Mouse (Mus musculus): Measurements from ENCODE around the gene Bmp8a. TPM values are rescaled to one million over a fixed set of nuclear protein-coding genes. Genes with fewer than 3 reads are reported as not detected.
"Not testable (repeated sequence)": the region's sequence is repeated elsewhere in the genome, so short reads cannot be mapped to it uniquely, and the experiment has no call there.

The Bmp8a gene
- polyA plus RNA-seq, 1 experiment from 2014 or later: 0.46 TPM

DNA sequence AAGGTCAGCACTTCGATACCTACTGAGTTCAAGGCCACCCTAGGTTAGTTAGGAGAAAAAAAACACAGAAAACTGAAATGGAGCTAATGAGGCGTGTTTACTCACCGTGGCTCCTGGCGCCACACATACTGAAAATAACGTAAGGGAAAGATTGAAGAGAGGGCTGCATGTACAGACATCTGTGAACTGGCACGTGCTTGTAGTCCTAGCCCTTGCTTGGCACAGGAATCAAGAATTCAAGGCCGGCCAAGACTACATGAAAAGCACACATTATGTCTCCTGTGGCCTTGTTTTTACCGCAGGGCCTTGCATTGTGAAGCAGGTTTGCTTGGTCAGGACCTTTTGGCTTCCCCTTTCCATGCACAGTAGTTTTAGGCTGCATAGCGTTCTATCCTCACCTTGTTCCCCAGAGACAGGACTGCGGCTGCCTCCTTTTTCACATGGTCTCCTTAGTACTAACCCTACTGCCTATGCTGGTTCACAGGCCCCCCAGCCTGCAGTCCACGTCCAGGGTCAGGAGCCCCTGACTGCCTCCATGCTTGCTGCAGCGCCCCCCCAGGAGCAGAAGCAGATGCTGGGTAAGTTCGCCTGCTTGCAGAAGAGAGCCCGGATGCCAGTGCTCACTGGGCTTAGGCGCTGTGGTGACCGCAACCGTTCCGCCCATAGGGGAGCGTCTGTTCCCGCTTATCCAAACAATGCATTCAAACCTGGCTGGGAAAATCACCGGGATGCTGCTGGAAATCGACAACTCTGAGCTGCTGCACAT is 45.7 kb downstream of the Bmp8a start:
- ATAC-seq: no peak
- H3K4me1 ChIP-seq: peaks cover 3% of the 10 kb centered on the region
- H3K27ac ChIP-seq: no peak overlapping the region
- 93% methylated on average over 22 of the region's 22 CpGs for WGBS (ENCODE audit: insufficient replicate concordance)
- H3K9ac ChIP-seq: no peak overlapping the region
- H3K27me3 ChIP-seq (replicated peaks): no peaks in the 10 kb centered on the region
- H3K4me2 ChIP-seq: no peak overlapping the region
- H3K36me3 ChIP-seq: peaks cover 99% of the 10 kb centered on the region
- H3K9me3 ChIP-seq (replicated peaks): no peaks in the 10 kb centered on the region
- no peak overlapping the region for H3K4me3 ChIP-seq

DNA sequence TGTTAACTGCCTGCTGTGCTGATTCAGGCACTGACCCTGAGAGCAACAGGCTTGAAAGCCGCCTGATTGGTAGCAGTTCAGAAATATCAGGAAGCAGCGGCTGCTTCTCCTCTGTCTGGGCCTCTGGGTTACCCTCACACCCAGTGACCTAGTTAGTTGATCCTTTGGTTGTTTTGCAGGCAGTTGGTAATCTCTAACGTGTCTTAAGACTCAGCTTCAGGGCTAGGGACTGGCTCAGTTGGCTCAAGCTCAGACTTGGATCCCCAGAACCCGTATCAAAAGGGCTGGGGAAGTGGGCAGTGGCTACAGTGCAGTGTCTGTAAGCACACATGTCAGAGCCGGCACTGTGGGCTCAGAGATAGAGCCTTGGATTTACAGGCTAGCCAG is 46.9 kb downstream of the Bmp8a start:
- Histone ChIP-seq H3K4me1 (peaks cover 15% of the 10 kb centered on the region), H3K4me3 (no peak overlapping the region), H3K4me2 (no peak overlapping the region), H3K27me3 (replicated peaks) (no peaks in the 10 kb centered on the region), H3K9ac (no peak overlapping the region), H3K9me3 (replicated peaks) (no peaks in the 10 kb centered on the region), H3K36me3 (peaks cover 99% of the 10 kb centered on the region), H3K27ac (no peak overlapping the region)
- WGBS (ENCODE audit: insufficient replicate concordance): 89% methylated on average over 5 of the region's 5 CpGs
- ATAC-seq: no peak

DNA sequence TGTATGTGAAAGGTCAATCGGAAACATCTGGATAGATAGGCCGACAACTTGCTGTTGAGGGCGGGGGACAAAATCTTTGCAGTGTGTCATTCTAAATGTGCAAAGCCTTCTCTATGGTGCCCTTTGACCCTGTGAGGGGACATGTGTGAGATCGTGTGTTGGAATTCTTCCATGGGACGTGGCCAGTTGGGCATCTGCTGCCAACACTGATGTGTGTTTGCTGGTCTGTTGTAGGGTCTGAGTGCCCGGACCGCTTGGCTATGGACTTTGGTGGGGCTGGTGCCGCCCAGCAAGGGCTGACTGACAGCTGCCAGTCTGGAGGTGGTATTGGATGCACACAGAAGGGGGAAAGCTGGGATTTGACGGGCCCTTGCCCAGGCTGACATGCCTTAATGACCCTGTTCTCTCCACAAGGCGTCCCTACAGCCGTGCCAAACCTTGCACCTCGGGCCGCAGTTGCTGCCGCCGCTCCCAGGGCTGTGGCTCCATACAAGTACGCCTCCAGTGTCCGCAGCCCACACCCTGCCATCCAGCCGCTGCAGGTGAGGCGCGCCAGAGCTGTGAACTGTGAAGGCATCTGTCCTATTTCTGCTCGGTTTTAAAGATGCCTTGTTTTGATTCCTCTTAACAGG is 47.4 kb downstream of the Bmp8a start:
- no peak overlapping the region for H3K9ac ChIP-seq
- H3K27me3 ChIP-seq (replicated peaks): no peaks in the 10 kb centered on the region
- WGBS (ENCODE audit: insufficient replicate concordance): 91% methylated on average over 21 of the region's 21 CpGs
- H3K9me3 ChIP-seq (replicated peaks): no peaks in the 10 kb centered on the region
- H3K27ac ChIP-seq: no peak overlapping the region
- H3K36me3 ChIP-seq: peaks cover 99% of the 10 kb centered on the region
- H3K4me3 ChIP-seq: no peak overlapping the region
- no peak overlapping the region for H3K4me2 ChIP-seq
- ATAC-seq: no peak
- H3K4me1 ChIP-seq: peaks cover 17% of the 10 kb centered on the region

DNA sequence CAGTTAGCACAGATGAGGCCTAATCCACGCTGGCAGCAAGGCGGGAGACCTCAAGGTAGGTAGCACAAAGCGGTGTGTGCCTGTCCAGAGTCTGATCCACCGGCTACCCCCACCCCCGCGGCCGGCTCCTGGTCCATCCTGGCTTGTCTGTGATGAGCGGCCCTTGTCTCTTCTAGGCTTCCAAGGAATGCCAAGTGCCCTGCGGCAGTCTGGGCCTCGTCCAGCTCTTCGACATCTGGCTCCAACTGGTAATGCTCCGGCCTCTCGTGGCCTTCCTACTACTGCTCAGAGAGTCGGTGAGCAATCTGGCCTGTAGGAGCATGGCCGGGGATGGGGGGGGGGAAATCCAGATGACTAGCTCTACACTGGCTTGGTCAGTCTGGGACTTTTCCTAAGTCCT is 48.0 kb downstream of the Bmp8a start:
- 89% methylated on average over 15 of the region's 15 CpGs for WGBS (ENCODE audit: insufficient replicate concordance)
- H3K4me2 ChIP-seq; H3K4me3 ChIP-seq; H3K9me3 ChIP-seq (replicated peaks); H3K9ac ChIP-seq; H3K27me3 ChIP-seq (replicated peaks); H3K27ac ChIP-seq; ATAC-seq: not testable (repeated sequence)
- Histone ChIP-seq H3K4me1 (peaks cover 17% of the 10 kb centered on the region), H3K36me3 (peaks cover 99% of the 10 kb centered on the region)

DNA sequence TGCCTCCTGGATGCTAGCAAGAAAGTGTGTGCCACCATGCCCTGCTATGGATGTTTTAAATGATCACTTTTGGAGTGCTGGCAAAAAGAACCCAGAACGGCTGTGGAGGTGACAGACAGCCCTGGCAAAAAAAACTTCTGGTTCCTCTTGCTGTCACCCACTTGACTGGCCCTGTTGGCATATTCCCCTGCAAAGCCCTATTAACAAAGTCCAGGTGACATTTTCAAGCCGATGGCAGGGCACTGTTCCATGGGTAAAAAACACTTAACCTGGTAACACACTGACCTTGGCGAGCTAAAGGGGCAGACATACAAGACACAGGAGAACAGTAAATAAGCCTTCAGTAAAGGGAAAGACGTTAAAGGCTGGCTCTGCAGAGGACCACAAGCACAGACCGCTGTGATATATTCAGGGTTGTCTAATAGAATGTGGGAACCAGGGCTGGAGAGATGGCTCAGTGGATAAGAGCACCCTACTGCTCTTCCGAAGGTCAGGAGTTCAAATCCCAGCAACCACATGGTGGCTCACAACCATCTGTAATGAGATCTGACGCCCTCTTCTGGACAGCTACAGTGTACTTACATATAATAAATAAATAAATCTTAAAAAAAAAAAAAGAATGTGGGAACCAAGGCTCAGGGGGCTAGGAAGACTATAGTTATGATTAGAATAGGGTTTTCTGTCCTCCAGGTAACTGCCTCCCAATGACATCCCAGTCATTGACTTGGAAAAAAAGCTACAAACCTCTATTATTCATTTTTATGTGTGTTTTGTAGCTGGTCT is 49.2 kb downstream of the Bmp8a start:
- peaks cover 99% of the 10 kb centered on the region for H3K36me3 ChIP-seq
- no peak overlapping the region for H3K4me3 ChIP-seq
- no peak for ATAC-seq
- H3K9me3 ChIP-seq (replicated peaks): no peaks in the 10 kb centered on the region
- no peak overlapping the region for H3K9ac ChIP-seq
- H3K27me3 ChIP-seq (replicated peaks): no peaks in the 10 kb centered on the region
- 75% methylated on average over 7 of the region's 7 CpGs for WGBS (ENCODE audit: insufficient replicate concordance)
- no peak overlapping the region for H3K4me2 ChIP-seq
- H3K4me1 ChIP-seq: peaks cover 27% of the 10 kb centered on the region
- H3K27ac ChIP-seq: no peak overlapping the region

DNA sequence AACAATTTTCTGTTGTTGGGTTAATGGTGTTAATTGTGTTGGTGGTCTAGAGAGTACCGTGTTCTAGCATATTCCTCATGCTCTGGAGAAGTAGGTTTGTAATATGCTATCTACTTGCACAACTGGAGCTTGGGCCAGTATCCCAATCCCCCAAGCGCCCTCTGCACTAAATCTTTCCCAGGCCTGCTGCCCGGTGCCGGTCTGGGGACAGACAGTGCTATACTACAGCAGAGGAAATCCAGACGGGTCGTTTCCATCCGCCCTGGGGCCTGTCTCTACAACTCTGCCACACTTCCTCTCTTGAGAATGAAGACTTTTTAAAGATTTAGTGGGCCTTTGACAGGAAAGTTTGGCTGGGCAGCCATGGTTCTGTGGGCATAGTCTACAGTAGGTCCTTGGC is 50.1 kb downstream of the Bmp8a start:
- no peak for ATAC-seq
- Histone ChIP-seq H3K9ac (no peak overlapping the region), H3K4me3 (no peak overlapping the region), H3K4me1 (peaks cover 36% of the 10 kb centered on the region), H3K36me3 (peaks cover 100% of the 10 kb centered on the region), H3K9me3 (replicated peaks) (no peaks in the 10 kb centered on the region), H3K27ac (no peak overlapping the region), H3K4me2 (no peak overlapping the region), H3K27me3 (replicated peaks) (no peaks in the 10 kb centered on the region)
- WGBS (ENCODE audit: insufficient replicate concordance): 87% methylated on average over 7 of the region's 7 CpGs

DNA sequence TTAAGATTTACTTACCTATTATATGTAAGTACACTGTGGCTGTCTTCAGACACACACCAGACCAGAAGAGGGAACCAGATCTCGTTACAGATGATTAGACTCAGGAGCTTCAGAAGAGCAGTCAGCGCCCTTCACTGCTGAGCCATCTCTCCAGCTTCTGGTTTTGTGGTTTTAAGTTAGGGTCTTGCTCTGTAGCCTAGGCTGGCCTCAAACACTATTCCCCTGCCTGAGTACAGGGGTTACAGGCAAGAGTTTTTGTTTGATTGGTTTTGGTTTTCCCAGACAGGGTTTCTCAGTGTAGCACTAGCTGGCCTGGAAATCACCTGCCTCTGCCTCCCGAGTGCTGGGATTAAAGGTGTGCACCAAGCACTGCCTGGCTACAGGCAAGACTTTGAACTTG is 50.7 kb downstream of the Bmp8a start:
- H3K36me3 ChIP-seq: peaks cover 100% of the 10 kb centered on the region
- peaks cover 42% of the 10 kb centered on the region for H3K4me1 ChIP-seq
- WGBS (ENCODE audit: insufficient replicate concordance): 92% methylated on average over 3 of the region's 3 CpGs
- no peak overlapping the region for H3K4me2 ChIP-seq
- no peak overlapping the region for H3K4me3 ChIP-seq
- ATAC-seq: no peak
- H3K9ac ChIP-seq: no peak overlapping the region
- no peaks in the 10 kb centered on the region for H3K27me3 ChIP-seq (replicated peaks)
- H3K9me3 ChIP-seq (replicated peaks): no peaks in the 10 kb centered on the region
- H3K27ac ChIP-seq: no peak overlapping the region

DNA sequence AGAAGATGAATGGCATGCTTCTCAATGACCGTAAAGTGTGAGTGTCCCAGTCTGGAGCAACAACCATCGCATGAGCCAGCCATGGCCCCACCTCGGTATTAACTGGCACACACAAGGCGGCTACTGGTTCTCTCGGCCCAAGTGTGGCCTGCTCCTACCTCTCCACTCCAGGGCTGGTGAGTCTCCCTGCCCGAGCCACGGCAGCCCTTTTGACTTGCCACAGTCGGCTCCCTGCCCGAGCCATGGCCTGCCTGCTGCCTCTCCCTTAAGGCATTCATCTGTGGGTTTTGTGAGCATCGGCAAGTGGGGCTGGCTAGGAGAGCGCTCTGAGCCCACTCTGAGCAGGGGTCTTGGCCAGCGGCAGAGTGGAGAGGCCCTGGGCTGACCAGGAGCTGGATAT is 54.0 kb downstream of the Bmp8a start:
- H3K27ac ChIP-seq: peak overlapping the region; percentile 96
- peak overlapping the region; percentile 82 for H3K4me2 ChIP-seq
- no peak overlapping the region for H3K4me3 ChIP-seq
- H3K36me3 ChIP-seq: peaks cover 100% of the 10 kb centered on the region
- ATAC-seq: no peak
- H3K27me3 ChIP-seq (replicated peaks): no peaks in the 10 kb centered on the region
- 0 out of 2 replicates have a peak overlapping the region, but pooled peaks have one; percentile 27 for H3K9ac ChIP-seq
- WGBS (ENCODE audit: insufficient replicate concordance): 92% methylated on average over 12 of the region's 12 CpGs
- H3K9me3 ChIP-seq (replicated peaks): no peaks in the 10 kb centered on the region
- peaks cover 72% of the 10 kb centered on the region for H3K4me1 ChIP-seq

DNA sequence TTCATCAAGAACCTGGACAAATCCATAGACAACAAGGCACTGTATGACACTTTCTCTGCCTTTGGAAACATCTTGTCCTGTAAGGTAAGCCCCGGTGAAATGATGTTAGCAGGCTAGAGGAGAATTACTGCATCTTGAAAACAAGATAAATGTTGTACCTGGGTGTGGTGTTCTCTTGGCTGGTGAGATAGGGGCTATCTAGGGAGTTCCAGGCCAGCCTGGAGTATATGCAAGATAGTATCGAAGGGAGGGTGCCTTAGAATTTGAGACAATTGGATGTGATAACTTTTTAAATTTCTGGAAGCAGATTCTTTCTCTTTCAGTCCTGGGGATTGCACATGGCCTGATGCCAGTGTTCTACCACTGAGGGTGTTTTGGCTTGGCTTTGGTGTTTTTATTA is 56.3 kb downstream of the Bmp8a start:
- peak overlapping the region; percentile 95 for H3K9ac ChIP-seq
- H3K36me3 ChIP-seq: peaks cover 82% of the 10 kb centered on the region
- H3K27ac ChIP-seq: peak overlapping the region; percentile 96
- peak overlapping the region; percentile 82 for H3K4me2 ChIP-seq
- peaks cover 69% of the 10 kb centered on the region for H3K4me1 ChIP-seq
- 30% methylated on average over 2 of the region's 2 CpGs for WGBS (ENCODE audit: insufficient replicate concordance)
- no peaks in the 10 kb centered on the region for H3K9me3 ChIP-seq (replicated peaks)
- H3K27me3 ChIP-seq (replicated peaks): no peaks in the 10 kb centered on the region
- peak overlapping the region; percentile 73 for H3K4me3 ChIP-seq
- ATAC-seq: peak; percentile 81

DNA sequence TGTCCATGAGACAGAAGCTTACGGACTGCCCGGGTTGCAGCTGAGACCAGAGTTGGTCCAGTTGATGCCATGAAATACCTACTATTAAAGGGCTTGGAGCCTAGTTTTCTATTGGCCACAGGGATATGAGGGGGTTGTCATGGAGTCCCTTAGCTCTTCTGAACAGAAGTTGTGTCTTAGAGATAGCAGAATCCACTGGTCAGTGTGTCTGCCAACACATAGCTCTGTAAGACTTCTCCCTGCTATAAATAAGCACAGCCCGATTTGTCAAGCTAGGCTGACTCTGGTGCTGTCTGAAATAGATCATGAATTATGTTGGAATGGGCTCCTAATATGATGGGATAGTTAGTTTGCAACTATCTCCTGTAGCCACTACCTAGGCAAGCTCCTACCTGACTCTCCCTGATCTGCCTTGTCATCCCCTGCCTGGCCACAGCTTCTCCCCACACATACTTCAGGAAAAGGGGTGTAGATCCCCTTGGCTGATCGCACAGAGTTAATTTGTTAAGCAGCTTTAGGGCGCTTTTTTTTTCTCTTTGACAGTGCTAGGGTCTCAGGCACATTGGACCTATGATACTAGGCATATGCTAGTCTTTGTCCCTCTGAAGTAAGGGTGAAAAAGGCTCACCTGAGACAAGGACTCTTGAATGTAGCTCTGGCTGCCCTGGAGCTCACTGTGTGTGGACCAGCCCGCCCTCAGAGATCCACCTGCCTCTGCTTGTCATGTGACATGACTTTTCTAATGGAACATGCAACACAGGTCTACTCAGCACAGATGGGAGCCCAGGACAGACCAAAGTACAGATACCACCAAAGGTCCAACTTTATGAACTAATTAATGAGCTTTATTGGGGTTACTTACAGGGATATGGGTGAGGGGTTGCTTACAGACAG is 58.1 kb downstream of the Bmp8a start:
- Histone ChIP-seq H3K4me3 (peak overlapping the region; percentile 73), H3K4me1 (peaks cover 68% of the 10 kb centered on the region), H3K27me3 (replicated peaks) (no peaks in the 10 kb centered on the region), H3K36me3 (peaks cover 64% of the 10 kb centered on the region), H3K4me2 (peak overlapping the region; percentile 82), H3K27ac (peak overlapping the region; percentile 96), H3K9ac (peak overlapping the region; percentile 95), H3K9me3 (replicated peaks) (no peaks in the 10 kb centered on the region)
- peak; percentile 40 for ATAC-seq
- WGBS (ENCODE audit: insufficient replicate concordance): 30% methylated on average over 6 of the region's 6 CpGs

DNA sequence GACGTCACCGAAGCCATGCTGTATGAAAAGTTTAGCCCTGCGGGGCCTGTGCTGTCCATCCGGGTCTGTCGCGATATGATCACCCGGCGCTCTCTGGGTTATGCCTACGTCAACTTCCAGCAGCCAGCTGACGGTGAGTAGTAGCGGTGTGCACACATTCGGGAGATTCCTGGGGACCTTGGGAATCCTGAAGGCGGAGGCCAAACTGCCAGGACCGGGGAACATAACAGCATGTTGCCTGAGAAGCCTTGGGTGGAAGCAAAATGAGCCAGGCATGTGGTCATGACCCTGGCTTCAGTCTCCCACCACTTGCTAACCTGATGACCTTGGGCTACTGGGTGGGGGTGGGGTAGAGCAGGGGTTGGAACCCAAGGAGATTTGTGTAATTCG is 59.4 kb downstream of the Bmp8a start:
- H3K4me3 ChIP-seq: peak overlapping the region; percentile 73
- H3K27me3 ChIP-seq (replicated peaks); ATAC-seq; H3K9me3 ChIP-seq (replicated peaks): not testable (repeated sequence)
- peak overlapping the region; percentile 82 for H3K4me2 ChIP-seq
- peak overlapping the region; percentile 96 for H3K27ac ChIP-seq
- under 1% methylated on average over 15 of the region's 15 CpGs for WGBS (ENCODE audit: insufficient replicate concordance)
- H3K36me3 ChIP-seq: peaks cover 51% of the 10 kb centered on the region
- peak overlapping the region; percentile 95 for H3K9ac ChIP-seq
- H3K4me1 ChIP-seq: peaks cover 62% of the 10 kb centered on the region
